Mouse (Mus musculus) thymus, adult 2 months (tissue): ENCODE data around the gene Baiap2.

ENCODE experiments used
- CTCF ChIP-seq: fragments of 200-500 bp; IDR thresholded peaks from 2 replicates; pipeline ENCODE4 v1.5.1; 2012; ENCODE audit warnings: mild to moderate bottlenecking, control low read depth, low read length, moderate library complexity, borderline replicate concordance; ENCODE audit not compliant: control insufficient read depth, poor library complexity, insufficient read depth; ENCODE audit errors: extremely low read depth
- POLR2A ChIP-seq: fragments of 200-500 bp; IDR thresholded peaks from 2 replicates; pipeline ENCODE4 v1.6.1; 2012; ENCODE audit warnings: mild to moderate bottlenecking, low read length, control low read depth, moderate library complexity; ENCODE audit not compliant: control insufficient read depth, poor library complexity, insufficient read depth; ENCODE audit errors: extremely low read depth

DNA sequence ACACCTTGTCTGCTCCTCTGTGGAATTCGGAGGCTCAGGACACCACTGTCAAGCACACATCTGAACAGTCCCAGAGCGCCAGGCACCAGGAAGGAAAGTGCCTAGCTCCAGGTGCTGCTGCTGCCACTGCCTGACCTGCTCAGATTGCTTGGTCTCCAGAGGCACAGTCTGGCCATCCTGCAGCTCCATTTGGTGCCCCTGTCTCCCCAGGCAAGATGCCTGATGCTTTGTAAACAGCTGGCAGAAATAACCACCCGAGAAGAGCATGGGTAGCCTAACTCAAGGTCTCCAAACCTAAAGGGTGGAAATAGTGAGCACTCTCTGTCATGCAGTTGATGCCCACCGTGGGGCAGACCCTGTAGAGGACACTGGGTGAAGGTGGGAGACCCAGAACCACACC, 28.2 kb upstream of the Baiap2 start:
- TF ChIP-seq CTCF (no peak), POLR2A (no peak)
